Mouse (Mus musculus) hindbrain, postnatal 0 days (tissue): ENCODE measurements around the gene Cenpp. TPM values are rescaled to one million over a fixed set of nuclear protein-coding genes. Genes with fewer than 3 reads are reported as not detected.
A peak's percentile ranks its signal among the peaks of the same experiment; 100 is the strongest.

Experiments
- ATAC-seq: fragments of 200-750 bp; cut with Nextera tagmentation; 2 replicates; pipeline ENCODE4 v1.8.0; 2017; ENCODE audit warnings: mild to moderate bottlenecking, moderate TSS enrichment, moderate library complexity
- DNase-seq: peaks from one replicate; pipeline ENCODE4 v3.0.0-alpha.2; 2015; ENCODE audit warnings: low spot score
- H3K27ac ChIP-seq: fragments of 300-500 bp; sonication (generic); 2 replicates; pipeline ENCODE4 v1.5.1; 2014; ENCODE audit warnings: mild to moderate bottlenecking
- H3K27me3 ChIP-seq: fragments of 300-500 bp; sonication (generic); 2 replicates; pipeline ENCODE4 v1.6.1; 2014; ENCODE audit warnings: low read length, mixed read lengths; ENCODE audit not compliant: insufficient read depth
- H3K36me3 ChIP-seq: fragments of 300-500 bp; sonication (generic); 2 replicates; pipeline ENCODE4 v1.6.1; 2014; ENCODE audit warnings: low read length, mixed read lengths; ENCODE audit not compliant: insufficient read depth
- H3K4me1 ChIP-seq: fragments of 300-500 bp; sonication (generic); 2 replicates; pipeline ENCODE4 v1.6.1; 2014; ENCODE audit warnings: antibody characterized with exemption, low read length, mixed read lengths; ENCODE audit not compliant: insufficient read depth
- H3K4me2 ChIP-seq: fragments of 300-500 bp; sonication (generic); 2 replicates; pipeline ENCODE4 v1.6.1; 2014; ENCODE audit warnings: low read depth, mild to moderate bottlenecking, low read length, moderate library complexity, mixed read lengths
- H3K4me3 ChIP-seq: fragments of 300-500 bp; sonication (generic); 2 replicates; pipeline ENCODE4 v1.5.1; 2014; ENCODE audit warnings: low read length
- H3K9ac ChIP-seq: fragments of 300-500 bp; sonication (generic); replicated peaks from 2 replicates; pipeline ENCODE4 v1.6.1; 2014; ENCODE audit warnings: mild to moderate bottlenecking, low read length, moderate library complexity, mixed read lengths
- H3K9me3 ChIP-seq: fragments of 300-500 bp; sonication (generic); 2 replicates; pipeline ENCODE4 v1.6.1; 2016; ENCODE audit warnings: low read length, mixed read lengths
- CTCF ChIP-seq: IDR thresholded peaks from 2 replicates; pipeline ENCODE4 v1.5.1; 2016; ENCODE audit warnings: antibody characterized with exemption, control low read depth, low read depth
- WGBS: fragments of 180-500 bp; shearing (Covaris S2); extraction: QIAGEN DNeasy Blood & Tissue Kit; methylation state at CpG from one replicate; pipeline ENCODE4 v1.1.7; 2014; 5-methylcytosine and 5-hydroxymethylcytosine counted together
- polyA plus RNA-seq: library from polyadenylated mRNA; unstranded; fragments of >200 nt; fragmentation: Nextera tagmentation; extraction: Ambion mirVana; gene quantifications from 2 replicates; pipeline ENCODE4 v1.2.1, GENCODE M21; 2015
- total RNA-seq: library from RNA; depleted of rRNA; stranded (reverse); fragments of >200 nt; gene quantifications from 2 replicates; pipeline ENCODE4 v1.2.3, GENCODE M21; 2014

Cenpp gene
- total and polyA plus RNA-seq, 2 experiments from 2014 or later: 5.5 to 9.7 TPM

DNA sequence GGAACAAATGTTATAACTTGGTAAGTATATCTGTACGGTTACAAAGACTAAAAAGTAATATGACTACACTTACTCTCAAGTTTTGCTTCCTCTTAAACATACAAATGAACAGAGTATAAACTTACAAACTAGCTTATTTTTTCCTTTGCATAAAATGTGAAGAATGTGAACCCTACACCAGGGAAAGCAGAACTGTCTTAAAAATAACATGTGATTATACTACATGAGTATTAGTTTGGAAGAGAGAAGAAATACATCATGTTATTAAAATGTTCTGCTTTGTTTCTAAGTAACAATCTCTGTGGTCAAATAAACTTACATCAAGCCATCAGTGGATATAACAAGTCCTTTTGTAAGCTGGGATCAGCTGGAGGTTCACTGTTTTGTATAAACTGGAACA lies 113.9 kb downstream of the Cenpp start:
- Histone ChIP-seq H3K27me3 (no peaks in the 10 kb centered on the region), H3K4me3 (no peak overlapping the region), H3K27ac (no peak overlapping the region), H3K4me2 (no peak overlapping the region), H3K9ac (no peak overlapping the region), H3K4me1 (no peaks in the 10 kb centered on the region), H3K9me3 (no peaks in the 10 kb centered on the region), H3K36me3 (no peaks in the 10 kb centered on the region)
- TF ChIP-seq CTCF: no peak
- DNase-seq: no peak
- ATAC-seq: no peak
- WGBS: 88% methylated on average over 1 of the region's 1 CpGs

DNA sequence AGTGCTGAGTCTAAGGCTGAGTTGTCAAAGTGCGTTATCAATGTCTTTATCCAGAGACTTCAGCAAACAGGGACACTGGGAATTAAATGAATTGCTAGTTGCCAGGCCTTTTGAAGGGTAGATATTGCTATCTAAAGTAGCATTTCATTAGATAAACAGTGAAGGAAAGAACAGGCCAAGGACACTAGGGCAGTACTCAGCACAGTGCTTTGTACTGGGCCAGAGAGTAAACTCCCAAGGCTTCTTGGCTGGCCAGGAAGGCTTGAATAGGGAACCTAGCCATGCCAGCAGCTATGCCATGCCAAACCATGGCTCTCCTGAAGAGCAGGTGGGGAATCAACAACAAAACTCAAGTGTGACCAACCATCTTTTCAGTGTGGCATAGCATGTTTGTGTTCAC lies 115.6 kb downstream of the Cenpp start:
- Histone ChIP-seq H3K9me3 (no peaks in the 10 kb centered on the region), H3K4me3 (no peak overlapping the region), H3K27me3 (no peaks in the 10 kb centered on the region), H3K36me3 (no peaks in the 10 kb centered on the region), H3K9ac (no peak overlapping the region), H3K4me2 (no peak overlapping the region), H3K27ac (no peak overlapping the region), H3K4me1 (no peaks in the 10 kb centered on the region)
- WGBS: 98% methylated on average over 1 of the region's 1 CpGs
- no peak for TF ChIP-seq CTCF
- ATAC-seq (no peak), DNase-seq (no peak)

DNA sequence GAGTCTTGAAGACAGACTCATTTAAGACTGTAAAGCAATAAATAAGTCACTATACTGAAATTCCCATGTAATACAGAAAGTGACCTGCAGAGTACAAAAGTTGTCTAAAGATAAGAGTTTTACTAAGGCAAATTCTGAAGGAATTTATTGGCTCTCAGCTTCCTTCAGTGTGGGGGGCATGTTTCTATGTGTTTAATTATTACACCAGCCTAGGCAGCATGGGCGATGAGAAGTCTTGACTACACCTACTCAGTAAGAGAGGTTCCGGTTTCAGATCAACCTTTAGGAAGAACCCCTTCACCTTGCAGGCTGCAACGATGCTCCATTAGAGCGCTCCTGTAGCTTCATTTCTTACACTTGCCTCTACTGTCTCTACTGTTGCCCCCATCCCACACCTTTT lies 121.9 kb downstream of the Cenpp start:
- Histone ChIP-seq H3K27ac (no peak overlapping the region), H3K36me3 (no peaks in the 10 kb centered on the region), H3K4me2 (no peak overlapping the region), H3K27me3 (no peaks in the 10 kb centered on the region), H3K9ac (no peak overlapping the region), H3K9me3 (no peaks in the 10 kb centered on the region), H3K4me3 (no peak overlapping the region), H3K4me1 (no peaks in the 10 kb centered on the region)
- WGBS: 97% methylated on average over 4 of the region's 4 CpGs
- TF ChIP-seq CTCF: no peak
- no peak for ATAC-seq
- DNase-seq: no peak

DNA sequence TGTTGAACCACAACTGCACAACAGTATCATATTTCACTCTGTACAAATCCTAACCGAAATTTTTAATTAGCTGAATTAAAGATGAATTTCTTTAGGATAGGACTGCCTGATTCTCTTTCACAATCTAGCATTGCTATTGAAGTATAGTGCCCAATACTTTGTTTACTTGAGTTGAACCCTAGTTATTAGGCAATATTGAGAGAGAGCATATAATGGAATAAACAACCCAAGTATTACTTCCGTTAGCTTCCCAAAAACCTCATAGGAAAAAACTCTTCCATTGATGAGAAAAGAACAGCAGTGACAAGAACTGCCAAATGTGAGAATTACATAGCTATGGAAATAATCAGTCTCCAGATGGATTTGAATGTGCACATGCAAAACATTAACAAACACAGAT lies 126.3 kb downstream of the Cenpp start:
- H3K9me3 ChIP-seq: no peaks in the 10 kb centered on the region

DNA sequence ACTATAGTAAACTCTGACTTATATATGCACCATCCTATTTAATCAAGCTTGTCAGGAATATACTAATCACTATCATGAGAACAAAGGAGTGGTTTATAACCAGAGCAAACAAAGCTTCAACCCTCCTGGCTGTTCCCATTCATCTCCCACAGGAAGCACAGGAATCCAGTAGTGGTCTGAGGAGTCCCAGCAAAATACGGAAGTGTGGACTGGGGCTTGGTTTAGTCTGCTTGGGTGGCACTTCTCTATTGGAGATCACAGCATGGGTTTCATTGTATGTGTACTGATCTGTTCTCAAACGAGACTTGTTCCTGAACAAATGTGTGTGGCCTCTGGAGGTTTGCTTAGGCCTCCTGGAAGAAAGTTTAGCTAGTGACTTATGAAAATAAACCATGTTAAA lies 133.8 kb downstream of the Cenpp start:
- Histone ChIP-seq H3K27ac (no peak overlapping the region), H3K4me3 (no peak overlapping the region), H3K36me3 (no peaks in the 10 kb centered on the region), H3K9me3 (no peaks in the 10 kb centered on the region), H3K9ac (no peak overlapping the region), H3K4me2 (no peak overlapping the region), H3K27me3 (no peaks in the 10 kb centered on the region), H3K4me1 (no peaks in the 10 kb centered on the region)
- no peak for ATAC-seq
- 34% methylated on average over 2 of the region's 2 CpGs for WGBS
- DNase-seq: no peak
- TF ChIP-seq CTCF: no peak

More for the DNA sequence above, 126.3 kb downstream of the Cenpp start:
- no peak overlapping the region for H3K4me2 ChIP-seq
- no peaks in the 10 kb centered on the region for H3K27me3 ChIP-seq
- no peak overlapping the region for H3K4me3 ChIP-seq
- no peak overlapping the region for H3K27ac ChIP-seq
- ATAC-seq: no peak
- TF ChIP-seq CTCF: no peak
- H3K9ac ChIP-seq: no peak overlapping the region
- no peaks in the 10 kb centered on the region for H3K4me1 ChIP-seq
- no peaks in the 10 kb centered on the region for H3K36me3 ChIP-seq
- WGBS: 91% methylated on average over 2 of the region's 2 CpGs
- DNase-seq: no peak

DNA sequence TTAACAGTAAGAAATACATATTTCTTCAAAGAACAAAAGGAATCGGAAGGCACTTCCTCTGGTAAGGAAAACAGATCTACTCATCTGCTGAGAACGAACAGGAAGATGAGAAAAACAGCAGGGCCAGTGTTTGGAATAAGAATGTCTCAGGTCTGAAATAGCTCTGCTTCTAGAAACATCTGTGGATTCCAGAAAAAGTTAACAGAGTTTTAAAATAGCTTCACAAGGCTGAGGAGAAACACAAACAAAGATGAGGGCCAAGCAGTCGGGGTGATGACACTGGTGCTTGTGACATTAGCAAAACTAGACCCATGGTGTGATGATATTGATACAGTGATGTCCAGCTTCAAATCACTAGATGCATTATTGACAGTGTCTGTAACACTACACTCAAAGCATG lies 145.4 kb downstream of the Cenpp start:
- no peak overlapping the region for H3K27ac ChIP-seq
- H3K4me1 ChIP-seq: no peaks in the 10 kb centered on the region
- H3K9ac ChIP-seq: no peak overlapping the region
- no peak overlapping the region for H3K4me3 ChIP-seq
- DNase-seq: no peak
- no peak for ATAC-seq
- H3K27me3 ChIP-seq: no peaks in the 10 kb centered on the region
- 81% methylated on average over 3 of the region's 3 CpGs for WGBS
- no peaks in the 10 kb centered on the region for H3K36me3 ChIP-seq
- H3K9me3 ChIP-seq: no peaks in the 10 kb centered on the region
- no peak overlapping the region for H3K4me2 ChIP-seq
- no peak for TF ChIP-seq CTCF

DNA sequence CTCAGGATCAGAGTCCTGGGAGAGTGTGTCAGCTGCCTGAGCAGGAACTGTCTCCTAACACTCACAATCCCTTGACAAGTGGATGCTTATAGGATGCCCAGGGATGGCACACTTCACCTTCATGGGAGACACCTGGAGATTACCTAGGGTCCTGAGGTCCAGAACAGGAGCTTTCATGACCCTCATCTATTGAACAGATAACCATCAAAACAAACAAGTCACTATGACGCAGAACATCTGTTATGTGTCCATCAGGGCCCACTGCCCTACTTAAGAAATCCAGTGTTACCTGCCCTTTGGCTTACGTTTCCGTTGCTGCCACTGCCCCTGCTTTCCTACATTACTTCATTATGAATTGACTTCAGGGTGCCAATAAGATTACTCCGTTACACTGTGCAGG lies 146.8 kb downstream of the Cenpp start:
- no peak overlapping the region for H3K4me2 ChIP-seq
- ATAC-seq (no peak), DNase-seq (no peak)
- no peak overlapping the region for H3K9ac ChIP-seq
- H3K9me3 ChIP-seq: no peaks in the 10 kb centered on the region
- H3K27ac ChIP-seq: no peak overlapping the region
- no peaks in the 10 kb centered on the region for H3K27me3 ChIP-seq
- 81% methylated on average over 4 of the region's 4 CpGs for WGBS
- no peak for TF ChIP-seq CTCF
- H3K36me3 ChIP-seq: no peaks in the 10 kb centered on the region
- H3K4me1 ChIP-seq: no peaks in the 10 kb centered on the region
- H3K4me3 ChIP-seq: no peak overlapping the region

DNA sequence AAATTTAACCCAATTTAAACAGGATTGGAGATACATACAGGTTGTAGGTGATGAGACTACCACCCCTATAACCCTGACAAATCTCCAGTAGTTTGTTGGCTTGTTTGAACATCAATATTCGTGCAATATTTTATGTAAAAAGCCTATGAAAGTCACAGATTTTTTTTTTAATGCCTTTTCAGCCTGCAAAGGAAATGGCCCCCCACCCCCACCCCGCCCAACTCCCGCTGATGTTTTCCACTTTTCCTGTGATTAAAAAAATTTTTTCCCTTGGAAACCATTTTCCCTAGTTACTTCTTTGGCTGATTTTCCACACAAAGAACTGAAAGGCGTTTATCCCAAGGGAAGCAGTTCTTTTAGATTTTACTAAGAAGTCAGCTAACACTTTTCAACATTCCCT lies 148.1 kb downstream of the Cenpp start, which contains the start of gene Ecm2:
Gene Ecm2 (plus strand): TSS at position 301 of the 400 bp plus-strand sequence.
- H3K27ac ChIP-seq: no peak within 1 kb of the TSS
- no peak for TF ChIP-seq CTCF
- ATAC-seq (no peak), DNase-seq (peak; percentile 4)
- H3K4me2 ChIP-seq: peak within 1 kb of the TSS; percentile 34
- H3K27me3 ChIP-seq: no peaks in the 10 kb centered on the region
- H3K4me1 ChIP-seq: no peaks in the 10 kb centered on the region
- no peaks in the 10 kb centered on the region for H3K9me3 ChIP-seq
- H3K4me3 ChIP-seq: peak within 1 kb of the TSS; percentile 7; the same call in 1 of the 2 replicates
- H3K9ac ChIP-seq: no peak within 1 kb of the TSS
- WGBS: 34% methylated on average over 4 of the region's 4 CpGs
- no peaks in the 10 kb centered on the region for H3K36me3 ChIP-seq
